Mouse (Mus musculus): ENCODE data around the gene Kncn.

DNA sequence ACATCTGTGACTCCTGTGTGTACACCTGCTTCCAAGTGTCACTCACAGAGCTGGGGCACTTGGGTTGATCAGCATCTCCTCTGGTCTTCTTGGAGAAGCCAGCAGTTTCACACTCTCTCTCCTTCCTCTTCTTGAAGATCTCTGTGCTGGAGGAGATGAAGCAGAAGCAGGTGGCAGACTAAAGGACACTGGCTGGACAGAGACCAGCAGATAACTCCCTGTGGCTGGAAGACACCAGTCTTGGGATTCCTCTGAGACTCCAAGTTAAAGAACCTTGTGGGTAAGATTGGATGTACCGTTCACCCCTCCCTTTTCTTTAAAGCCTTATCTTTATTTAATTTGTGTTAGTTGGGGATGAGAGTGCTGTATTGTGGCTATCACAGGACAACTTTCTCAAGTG, 36.1 kb upstream of the Kncn start:
- no peak for TF ChIP-seq CTCF (conservative IDR thresholded peaks at IDR 0.05; ENCODE audit: low read length)
- no peak for TF ChIP-seq NANOG (IDR thresholded peaks at IDR 0.05; ENCODE audit: borderline replicate concordance, low read length)
- no peak for TF ChIP-seq POU5F1 (IDR thresholded peaks at IDR 0.05; ENCODE audit: borderline replicate concordance, low read length)
